Mouse (Mus musculus) urinary bladder, adult 18-20 months (tissue): Measurements from ENCODE around the gene Stil.

Experiments used
- DNase-seq, 2 experiments: peaks; one replicate each; pipeline ENCODE4 v3.0.0; 2022; ENCODE audit warnings: low spot score in 2 of 2, mixed read lengths in 2 of 2

Gene Stil

DNA sequence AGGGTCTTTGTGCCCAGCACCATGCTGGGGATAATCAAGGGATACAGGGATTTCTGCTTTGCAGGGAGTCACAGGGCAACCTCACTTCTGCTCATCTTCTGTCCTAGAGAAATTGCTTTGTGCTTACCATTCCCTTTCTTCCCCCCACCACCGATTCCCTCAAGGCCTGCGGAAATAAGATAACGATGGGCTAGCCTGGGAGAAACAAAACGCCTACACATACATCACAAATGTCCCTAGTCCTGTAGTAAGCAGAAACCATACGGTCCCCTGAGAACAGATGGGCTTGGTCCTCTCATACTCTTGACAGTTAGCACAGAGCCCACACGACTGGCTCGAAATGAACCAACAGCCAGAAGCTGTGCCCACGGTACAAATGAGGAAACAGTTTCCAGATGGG, 48.2 kb downstream of the Stil start:
- DNase-seq = no peak

DNA sequence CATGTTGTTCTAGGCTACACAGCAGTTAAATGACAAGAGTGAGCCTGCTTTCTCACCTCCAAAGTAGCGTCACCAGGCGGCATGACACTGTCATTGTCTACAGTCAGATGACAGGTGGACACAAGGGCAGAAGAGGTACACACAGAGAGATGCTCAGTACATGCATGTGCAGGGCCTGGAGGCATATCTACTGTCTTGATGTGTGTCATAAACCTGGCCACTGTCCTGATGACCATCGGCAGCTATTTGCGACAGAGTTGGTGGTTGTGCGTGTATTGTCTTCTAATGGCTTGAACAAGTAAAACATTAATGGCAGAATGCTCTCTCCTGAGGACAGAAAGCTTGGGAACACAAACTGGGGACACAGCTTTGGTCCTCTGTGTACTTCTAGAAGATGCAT, 51.3 kb downstream of the Stil start:
- DNase-seq = no peak

DNA sequence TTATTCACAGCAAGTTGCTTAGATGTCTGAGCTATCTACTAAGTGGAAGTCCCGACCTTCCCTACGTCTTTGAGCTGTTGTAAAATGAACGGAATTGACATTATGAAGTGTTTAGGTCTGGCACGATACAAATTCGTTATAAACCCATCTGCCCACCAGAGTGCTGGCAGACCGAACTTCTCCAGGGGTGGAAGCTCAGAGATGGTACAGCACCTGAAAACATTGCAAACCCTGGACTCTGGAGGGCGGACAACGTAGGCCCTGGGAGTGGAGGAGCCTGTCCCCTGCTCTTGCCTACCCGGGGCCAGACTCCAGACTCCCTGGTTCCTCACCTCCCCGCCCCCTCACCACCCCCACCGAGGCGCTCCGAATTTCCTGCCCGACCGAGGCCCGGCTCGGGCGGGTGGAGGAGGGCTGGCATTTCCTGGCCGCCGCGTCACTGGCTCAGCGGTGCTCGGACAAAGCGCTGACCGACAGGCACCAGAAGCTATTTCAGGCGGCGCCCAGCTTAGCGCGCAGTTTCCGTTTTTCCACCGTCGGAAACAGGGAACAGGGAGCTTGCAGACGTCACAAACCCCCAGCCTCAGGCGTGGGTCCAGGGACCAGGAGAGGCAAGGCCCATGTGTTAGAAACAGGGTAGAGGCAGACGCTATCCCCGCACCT, 52.5 kb downstream of the Stil start:
- DNase-seq = peak; percentile 18 to 32

DNA sequence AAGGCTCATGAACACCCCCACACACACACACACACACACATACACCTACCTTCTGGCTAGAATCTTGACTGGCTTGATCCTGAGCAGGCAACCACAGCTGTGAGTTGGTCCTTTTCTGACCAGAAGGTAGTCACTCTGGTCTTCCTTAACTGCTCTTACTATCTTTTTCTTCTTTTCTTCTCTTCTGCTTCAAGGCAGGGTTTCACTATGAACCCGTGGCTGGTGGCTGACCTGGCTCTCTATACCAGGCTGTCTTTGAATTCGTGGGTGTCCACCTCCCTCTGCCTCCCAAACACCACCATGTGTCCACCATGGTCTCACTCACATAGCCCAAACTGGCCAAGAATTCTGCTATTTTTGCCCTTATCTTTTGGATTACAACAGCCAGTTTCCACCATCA, 55.1 kb downstream of the Stil start:
- DNase-seq = no peak

DNA sequence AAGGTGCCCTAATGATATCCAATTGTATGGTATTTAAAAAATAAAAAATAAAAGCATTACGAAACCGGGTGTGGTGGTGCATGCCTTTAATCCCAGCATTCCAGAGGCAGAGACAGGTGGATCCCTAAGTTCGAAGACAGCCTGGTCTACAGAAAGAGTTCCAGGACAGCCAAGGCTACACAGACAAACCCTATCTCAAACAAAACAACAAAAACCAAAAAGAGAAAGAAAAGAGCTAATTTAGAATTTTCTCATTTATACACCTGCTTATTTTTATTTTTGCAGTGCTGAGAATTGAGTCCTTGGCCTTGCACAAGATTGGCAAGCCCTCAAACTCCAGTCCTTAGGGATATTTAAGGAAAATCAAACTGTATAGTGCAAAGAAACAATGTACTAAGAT, 55.7 kb downstream of the Stil start:
- DNase-seq = no peak

DNA sequence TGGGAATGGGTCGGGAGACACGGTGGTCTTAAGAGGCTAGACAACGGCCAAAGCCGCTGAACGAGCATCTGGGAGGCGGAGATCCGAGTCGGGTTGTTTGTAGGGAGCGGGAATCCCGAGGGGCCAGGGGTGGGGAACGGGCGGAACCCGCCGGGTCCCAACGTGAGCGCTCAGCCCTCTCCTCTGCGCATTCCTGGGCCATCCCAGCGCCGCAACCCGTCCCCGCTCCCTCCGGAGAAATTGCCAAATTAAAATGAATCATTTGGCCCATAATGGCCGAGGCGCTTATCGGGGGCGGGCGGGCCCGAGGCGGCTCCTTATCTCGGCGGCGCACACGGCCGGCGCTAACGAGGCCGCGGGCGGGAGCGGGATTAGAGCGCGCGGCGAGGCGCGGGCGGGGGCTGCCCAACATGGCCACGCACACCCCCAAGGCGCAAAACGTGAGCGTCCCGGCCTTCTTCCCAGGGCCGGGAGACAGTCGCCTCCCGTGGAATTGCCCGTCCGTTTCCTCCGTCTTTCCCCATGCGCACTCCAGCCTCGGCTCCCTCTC, 56.5 kb downstream of the Stil start, which contains the start of gene Tal1:
TSS of gene Tal1 (plus strand) at position 56 of the 550 bp plus-strand sequence.
- peak in 1 of 2 experiments; percentile 31 for DNase-seq

DNA sequence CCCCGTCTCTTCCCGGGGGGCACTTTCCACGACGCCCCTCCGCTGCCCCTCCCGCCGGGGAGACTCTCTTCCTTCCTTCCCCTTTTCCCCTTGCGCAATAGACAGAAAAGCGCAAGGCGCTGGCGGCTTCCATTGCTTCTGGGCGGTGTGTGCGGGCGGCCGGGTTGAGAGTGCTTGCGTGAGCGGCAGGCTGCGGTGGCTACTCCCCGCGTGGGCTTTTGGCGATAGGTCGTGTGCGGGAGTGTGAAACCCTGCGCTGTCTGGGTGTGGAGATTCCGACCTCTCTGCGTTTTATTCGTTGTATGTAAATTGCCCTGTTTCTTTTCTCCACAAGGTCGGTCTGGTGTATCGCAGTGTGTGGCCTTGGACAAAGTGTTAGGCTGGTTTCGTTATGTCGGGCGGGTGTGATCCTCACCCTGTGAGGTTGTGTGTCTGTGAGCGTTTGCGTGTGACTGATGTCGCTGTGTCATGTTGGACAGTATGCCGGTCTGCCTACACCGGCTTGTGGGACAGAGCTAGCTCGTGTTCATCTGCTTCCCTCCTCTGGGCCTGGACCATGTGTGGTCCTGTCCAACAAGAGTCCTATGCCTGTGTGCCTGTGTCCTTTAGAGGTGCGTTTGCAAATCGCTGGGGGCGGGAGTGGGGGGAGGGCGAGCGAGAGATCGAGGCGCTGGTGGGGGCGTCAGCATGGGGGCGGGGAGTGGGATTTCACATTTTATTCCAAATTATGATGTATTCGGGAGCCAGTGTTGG, 57.1 kb downstream of the Stil start:
- DNase-seq = peak; percentile 27 to 55

DNA sequence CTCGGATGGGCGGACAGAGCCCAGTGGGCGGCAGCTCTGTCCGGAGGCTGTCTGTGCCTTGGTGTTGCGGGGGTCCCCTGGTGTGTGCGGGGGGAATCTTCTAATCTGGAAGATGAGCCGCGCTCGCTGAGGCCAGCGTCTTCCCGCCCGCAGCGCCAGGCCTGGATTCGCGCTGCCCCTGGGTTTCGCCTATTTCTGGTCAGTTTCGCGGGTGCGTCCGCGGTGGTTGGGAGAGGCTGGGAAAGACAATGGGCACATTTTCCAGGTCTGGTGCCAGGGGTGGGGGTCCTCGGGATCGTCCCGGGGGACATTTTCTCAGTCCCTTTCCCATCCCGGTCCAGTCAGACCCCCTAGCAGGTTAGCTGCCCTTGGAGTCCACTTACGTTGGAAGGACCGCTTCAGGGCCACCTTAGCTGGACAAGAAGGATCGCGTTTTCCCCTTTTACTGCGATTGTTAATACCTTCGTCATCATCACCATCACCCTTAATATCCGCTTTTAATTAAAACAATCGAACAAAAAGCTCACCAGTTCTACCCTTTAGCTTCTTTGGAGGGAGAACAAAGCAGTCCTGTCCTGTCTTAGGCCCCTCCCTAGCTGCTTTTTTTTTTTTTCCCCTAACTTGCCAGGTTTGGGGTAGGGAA, 57.8 kb downstream of the Stil start:
- peak in 1 of 2 experiments; percentile 10 for DNase-seq

DNA sequence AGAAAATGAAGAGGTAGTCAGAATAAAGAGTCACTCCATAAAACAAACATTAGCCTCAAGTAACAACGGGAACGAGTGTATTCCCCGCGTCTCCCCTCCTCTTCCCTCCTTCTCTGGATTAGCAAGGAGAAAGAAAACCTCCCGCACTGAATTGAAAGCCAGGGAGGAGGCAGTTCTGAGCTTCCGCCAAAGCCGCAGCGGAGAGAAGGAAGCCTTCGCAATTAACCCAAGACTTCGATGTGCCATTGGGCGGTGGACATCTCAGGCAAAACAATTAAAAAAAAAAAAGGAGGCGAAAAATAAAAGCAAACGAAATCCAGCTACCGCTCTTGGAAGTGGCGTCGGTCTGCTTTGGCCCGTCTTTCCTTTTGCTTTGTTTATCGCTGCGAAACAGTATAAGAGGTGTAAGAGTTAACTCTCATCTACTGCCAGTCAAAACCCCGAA, 58.4 kb downstream of the Stil start:
- peak in 1 of 2 experiments; percentile 18 for DNase-seq

DNA sequence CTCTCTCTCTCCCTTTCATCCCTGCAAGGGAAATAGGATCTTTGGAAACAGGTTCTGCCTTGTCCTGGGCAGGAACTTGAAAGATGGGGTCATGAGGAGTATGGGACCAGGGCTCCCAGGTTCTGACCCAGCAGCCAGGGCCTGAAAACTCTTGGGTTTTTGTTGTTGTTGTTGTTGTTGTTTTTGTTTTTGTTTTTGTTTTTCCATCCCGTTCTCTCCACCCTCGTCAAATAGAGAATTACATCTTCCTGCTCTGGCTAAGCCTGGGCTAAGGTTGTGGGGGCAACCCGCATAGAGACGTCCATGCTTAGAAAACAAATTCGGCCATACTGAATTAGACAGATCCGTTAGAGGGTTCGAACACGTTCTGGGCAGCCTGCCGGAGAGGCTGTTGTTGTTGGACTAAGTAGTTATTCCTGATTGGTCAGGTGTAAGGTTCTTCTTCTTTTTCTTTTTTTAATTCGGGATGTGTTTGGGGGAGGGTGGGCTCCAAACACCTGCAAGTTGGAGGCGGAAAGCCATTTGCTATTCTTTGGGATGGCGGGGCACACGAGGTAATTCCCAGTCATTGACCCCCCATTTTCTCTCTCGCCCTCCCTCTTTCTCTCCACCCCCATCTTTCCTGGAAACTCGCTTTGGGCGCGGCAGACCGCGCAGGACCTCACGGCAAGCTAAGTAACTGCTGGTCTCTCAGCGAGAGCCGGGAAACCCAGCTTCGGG, 59.1 kb downstream of the Stil start:
- no peak for DNase-seq

DNA sequence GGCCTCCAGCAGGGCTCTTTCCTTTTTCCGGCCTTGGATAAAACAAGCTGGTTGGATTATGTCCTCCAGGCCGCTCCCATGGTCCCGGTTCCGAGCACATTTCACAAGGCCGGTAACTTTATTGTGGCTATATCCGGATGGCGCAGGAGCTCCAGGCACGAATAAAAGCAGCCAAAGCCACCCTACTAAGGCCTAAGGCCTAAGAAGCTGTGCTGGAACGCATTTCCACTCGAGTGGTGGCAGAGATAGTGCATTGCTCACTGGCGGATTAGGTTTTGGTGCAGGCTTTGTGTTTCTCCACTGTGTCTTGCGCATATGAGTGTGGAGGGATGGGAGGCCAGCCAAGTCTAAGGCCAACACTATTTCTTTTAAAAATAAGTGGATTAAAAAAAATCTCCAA, 59.9 kb downstream of the Stil start:
- no peak for DNase-seq

DNA sequence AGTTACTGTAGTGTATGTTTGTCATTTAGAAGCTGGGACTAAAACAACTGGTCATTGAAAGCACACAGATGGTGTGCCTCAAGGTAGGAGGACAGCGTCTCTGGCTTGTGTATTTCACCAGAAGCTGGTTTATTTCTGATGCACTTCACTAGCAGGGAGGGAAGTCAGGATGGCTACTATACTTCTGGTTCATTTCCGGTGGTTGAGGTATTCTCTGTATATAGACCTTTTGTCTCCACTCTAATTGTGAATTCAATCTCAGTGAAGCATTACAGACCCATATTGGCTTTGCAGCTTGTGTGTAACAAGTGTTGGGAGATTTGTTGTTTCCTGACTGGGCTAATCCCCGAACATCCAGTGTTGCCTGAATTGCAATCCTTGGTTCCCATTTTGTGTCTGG, 60.8 kb downstream of the Stil start:
- DNase-seq = no peak

DNA sequence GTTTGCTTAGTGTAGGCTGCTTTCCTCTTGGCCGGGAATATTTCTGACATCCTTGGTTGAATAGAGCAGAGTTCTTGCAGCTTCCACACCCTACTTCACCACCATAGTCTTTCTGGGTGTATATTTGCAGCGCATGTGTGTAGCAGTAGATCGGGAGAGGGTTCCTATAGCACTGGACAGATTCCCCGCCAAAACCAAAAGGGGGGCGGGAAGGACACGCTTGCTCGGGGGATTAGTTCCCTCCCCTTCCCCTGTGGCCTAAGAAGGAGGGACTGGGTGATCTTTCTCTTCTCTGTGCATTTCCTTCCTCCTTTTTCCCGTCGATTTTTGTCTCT, 62.5 kb downstream of the Stil start:
- no peak for DNase-seq

DNA sequence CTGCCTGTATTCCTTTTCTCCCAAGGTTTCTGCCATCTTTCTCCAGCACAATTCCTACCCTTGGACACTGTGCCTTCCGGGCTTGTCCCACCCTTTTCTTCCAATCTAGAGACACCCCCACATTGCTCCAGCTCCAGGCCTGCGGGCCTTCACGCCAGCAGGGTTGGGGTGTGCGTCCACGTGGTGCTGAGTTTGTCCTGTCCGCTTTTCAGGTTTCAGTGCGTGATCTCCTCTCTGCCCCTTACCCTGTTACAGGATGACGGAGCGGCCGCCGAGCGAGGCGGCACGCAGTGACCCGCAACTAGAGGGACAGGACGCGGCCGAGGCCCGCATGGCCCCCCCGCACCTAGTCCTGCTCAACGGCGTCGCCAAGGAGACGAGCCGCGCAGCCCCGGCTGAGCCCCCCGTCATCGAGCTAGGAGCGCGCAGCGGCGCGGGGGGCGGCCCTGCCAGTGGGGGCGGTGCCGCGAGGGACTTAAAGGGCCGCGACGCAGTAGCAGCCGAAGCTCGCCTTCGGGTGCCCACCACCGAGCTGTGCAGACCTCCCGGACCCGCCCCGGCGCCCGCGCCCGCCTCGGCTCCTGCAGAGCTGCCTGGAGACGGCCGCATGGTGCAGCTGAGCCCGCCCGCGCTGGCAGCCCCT, 63.0 kb downstream of the Stil start:
- peak in 1 of 2 experiments; percentile 15 for DNase-seq

DNA sequence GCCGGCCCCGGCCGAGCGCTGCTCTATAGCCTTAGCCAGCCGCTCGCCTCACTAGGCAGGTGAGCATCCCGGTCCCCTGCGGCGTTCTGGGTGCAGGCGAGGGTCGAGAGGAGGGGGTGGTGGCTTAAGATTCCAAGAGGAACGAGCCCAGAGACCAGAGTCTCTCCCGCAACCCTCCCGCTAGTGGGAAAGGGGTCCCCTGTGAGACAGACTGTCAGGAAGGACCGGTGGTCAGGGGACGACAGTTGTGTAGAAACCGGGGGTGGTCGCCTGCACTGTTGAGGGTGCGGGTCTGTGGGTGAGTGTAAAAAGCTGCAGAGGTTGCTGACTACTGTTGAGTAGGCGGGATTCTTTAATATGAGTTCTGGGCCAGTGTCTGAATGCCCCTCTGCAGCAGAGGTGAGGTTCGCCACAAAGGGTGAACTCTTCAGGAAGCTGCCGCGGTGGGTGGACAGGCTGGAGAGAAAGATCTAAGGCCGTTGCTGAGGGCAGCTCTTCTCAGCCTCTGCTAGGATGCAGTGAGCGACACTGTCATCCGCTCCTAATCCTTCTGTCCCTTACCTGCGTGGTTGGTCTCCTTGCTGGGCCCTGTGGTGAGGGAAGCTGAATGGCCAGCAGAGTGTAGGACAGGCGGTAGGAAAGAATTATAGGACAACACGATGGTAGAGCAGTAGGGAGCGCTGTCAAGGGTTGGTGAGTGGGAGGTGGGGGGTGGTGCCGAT, 63.7 kb downstream of the Stil start:
- peak in 1 of 2 experiments; percentile 19 for DNase-seq

DNA sequence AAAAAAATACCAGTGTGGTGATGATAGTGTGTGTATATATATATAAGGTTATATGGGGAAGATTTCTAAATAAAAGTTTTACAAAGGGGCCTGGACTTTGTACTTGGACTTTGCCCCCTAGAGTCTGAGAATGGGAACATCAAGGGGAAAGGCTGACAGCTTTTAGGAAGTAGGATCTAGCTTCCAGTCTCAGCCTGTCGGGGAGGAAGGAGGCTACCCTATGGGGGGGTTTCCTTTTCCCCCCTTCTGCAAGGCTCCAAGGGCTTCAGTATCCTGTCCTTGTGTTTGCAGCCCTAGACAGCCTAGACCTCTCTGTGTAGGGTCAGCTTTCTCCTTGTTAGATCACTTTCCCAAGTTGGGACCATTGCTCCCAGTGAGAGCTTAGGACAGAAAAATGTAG, 71.7 kb downstream of the Stil start:
- no peak for DNase-seq

DNA sequence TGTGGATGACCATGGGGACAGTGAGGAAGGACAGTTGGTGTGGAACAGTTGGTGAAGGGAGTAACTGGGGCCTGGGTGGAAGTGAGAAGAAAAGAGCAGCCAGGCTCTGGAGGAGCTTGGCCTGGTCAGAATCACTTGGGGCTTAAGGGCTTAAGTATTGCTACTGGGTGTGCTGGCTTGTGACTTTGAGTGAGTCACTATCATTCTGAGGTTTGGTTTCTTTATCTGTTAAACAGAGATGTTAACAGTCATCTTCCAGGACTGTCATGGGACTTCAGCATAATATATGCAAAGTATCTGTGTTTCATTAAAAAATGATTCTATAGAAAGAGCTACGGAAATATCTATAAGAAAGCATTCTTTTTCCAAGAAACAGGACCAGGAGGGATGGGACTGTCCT, 74.8 kb downstream of the Stil start:
- DNase-seq = no peak

DNA sequence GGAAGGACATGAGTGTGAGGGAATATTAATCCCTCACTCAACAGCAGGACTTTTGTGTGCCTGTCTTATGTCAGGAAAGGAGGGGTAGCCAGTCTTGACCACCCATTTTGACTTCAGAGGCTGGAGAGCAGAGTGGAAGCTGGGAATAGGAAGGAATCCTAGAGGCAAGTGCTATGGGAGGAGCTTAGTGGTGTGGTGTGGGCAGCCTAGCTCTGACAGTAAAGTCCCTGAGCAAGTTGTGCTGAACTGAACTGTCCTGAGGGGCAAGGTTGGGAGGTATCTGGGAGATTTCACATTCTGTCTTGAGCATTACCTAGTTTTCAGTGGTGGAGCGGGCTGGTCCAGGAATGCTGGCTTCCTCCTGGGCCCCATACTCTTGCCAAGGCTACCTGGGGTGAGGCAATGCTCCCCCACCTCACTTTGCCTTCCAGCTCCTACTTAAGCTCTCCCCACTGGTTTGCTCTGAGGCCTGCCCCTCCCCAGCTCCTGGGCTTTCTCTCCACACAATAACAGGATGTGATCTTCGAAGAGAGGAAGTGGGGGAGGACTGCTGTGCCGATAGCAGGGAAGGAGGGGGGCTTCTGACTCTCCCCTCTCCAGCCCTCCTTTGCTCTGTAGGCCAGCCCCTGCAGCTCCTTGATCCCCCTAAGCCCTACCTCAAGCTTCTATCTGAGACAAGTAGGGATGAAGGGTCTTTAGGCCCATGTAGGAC, 75.4 kb downstream of the Stil start:
- no peak for DNase-seq

DNA sequence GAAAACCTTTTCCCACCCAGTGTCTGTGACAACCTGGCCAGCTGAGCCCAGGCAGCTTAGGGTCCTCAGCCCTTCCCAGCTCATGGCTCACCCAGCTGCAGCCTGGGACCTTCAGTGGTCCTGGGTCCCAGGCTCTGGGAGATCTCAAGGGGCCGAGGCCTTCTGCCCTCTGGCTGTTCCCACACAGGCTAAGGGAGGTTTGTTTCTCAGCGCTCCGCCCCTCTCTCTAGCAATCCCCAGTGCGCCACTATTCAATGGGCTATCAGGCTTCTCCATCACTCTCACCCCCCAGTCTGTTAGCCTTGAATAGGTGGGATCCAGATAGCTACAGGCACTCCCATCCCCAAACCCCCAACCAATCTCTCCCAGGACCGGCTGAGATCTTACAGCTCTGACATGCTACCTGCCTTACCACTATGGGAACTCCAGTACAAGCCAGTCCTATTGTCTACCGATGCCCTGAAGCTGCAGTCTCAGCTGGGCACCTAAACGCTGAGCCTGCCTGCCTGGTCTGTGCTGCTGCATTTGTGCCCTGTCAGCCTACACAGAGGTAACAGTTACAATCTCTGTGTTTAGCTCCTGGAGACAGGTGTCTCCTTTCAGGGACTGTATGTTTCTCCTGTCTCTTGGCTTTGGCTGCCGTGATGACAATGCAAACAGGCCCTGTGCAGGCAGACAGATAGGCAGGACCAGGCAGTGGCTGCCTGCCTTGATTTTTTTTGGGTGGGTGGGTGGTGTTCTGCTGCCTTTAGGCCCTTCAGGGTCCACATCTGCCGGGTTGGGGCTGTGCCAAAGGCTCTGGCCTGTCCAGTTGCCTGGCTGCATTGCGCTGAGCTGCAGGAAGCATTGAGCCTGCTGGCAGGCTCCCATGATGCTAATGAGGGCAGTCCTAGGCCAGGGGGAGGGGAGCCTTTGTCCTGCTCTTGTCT, 79.2 kb downstream of the Stil start:
- no peak for DNase-seq
